In genomic region chr3:21964438-21964837, GRCm38 (mm10) we compare ENCODE assay signal across 31 mouse cellular contexts.
DNase-seq lines count a peak whose midpoint lies in the region; ATAC-seq and TF ChIP-seq lines count a peak whose summit lies in the region.
"Had no signal": no experiment of that assay in that cellular context is flagged by ENCODE, and none has a peak within 500 bp of the region (broad histone marks: within the 10 kb centered on the region; RNA-seq: fewer than 3 reads in every experiment).

No protein-coding gene starts in this region.

- H3K27ac ChIP-seq in gastrocnemius, adult 2 months, result peak overlapping the region; percentile 12; the same call in 1 of the 2 replicates
- H3K27ac ChIP-seq in heart, embryonic 12.5 days (ENCODE audit: poor library complexity, severe bottlenecking), result peak overlapping the region; percentile 82; the same call in 1 of the 2 replicates
- no peak overlapping the region for H3K27ac ChIP-seq in liver, postnatal 0 days (ENCODE audit: low read depth)
- H3K27ac ChIP-seq in liver, embryonic 12.5 days, result no peak overlapping the region
- H3K27ac ChIP-seq in heart, postnatal 0 days (ENCODE audit: low read depth), result peak overlapping the region; percentile 84
- H3K27ac ChIP-seq: embryonic facial prominence, embryonic 10.5 days; forebrain, embryonic 13.5 days; hindbrain, embryonic 14.5 days; left cerebral cortex, adult 2 months; limb, embryonic 12.5 days; liver, embryonic 13.5 days; midbrain, embryonic 10.5 days; neural tube, embryonic 12.5 days had no signal

- H3K9ac ChIP-seq in heart, embryonic 12.5 days, result no peak overlapping the region
- H3K9ac ChIP-seq in liver, postnatal 0 days (replicated peaks), result no peak overlapping the region
- H3K9ac ChIP-seq in liver, embryonic 12.5 days, result no peak overlapping the region
- no peak overlapping the region for H3K9ac ChIP-seq in heart, postnatal 0 days (replicated peaks; ENCODE audit: low read depth, low read length)
- H3K9ac ChIP-seq: embryonic facial prominence, embryonic 15.5 days; forebrain, embryonic 13.5 days; hindbrain, embryonic 14.5 days; limb, embryonic 12.5 days; liver, embryonic 13.5 days; neural tube, embryonic 12.5 days had no signal

- intact Hi-C loops in gastrocnemius, adult 2 months (cut with DNase I), result no loop called here
- intact Hi-C loops in gastrocnemius, postnatal 36 days (cut with DNase I), result no loop called here

- no peak for ATAC-seq in heart, embryonic 12.5 days (ENCODE audit: insufficient number of reproducible peaks, low FRiP score)
- ATAC-seq in liver, postnatal 0 days, result peak; percentile 52
- ATAC-seq in liver, embryonic 12.5 days, result no peak
- no peak for ATAC-seq in heart, postnatal 0 days (ENCODE audit: insufficient read depth, low read depth)
- ATAC-seq: forebrain, embryonic 13.5 days; intestine, postnatal 0 days had no signal

- no peak overlapping the region for H3K4me2 ChIP-seq in heart, embryonic 12.5 days
- H3K4me2 ChIP-seq in liver, postnatal 0 days (ENCODE audit: low read depth, low read length), result no peak overlapping the region
- no peak overlapping the region for H3K4me2 ChIP-seq in liver, embryonic 12.5 days
- H3K4me2 ChIP-seq in heart, postnatal 0 days (ENCODE audit: low read depth, low read length), result no peak overlapping the region
- H3K4me2 ChIP-seq: embryonic facial prominence, embryonic 15.5 days; forebrain, embryonic 13.5 days; hindbrain, embryonic 14.5 days; limb, embryonic 12.5 days; liver, embryonic 13.5 days; neural tube, embryonic 12.5 days had no signal

- H3K4me3 ChIP-seq in gastrocnemius, adult 2 months, result no peak overlapping the region
- no peak overlapping the region for H3K4me3 ChIP-seq in heart, embryonic 12.5 days
- H3K4me3 ChIP-seq in liver, postnatal 0 days (ENCODE audit: low read depth, low read length), result no peak overlapping the region
- no peak overlapping the region for H3K4me3 ChIP-seq in liver, embryonic 12.5 days
- no peak overlapping the region for H3K4me3 ChIP-seq in heart, postnatal 0 days (ENCODE audit: low read depth, low read length)
- H3K4me3 ChIP-seq: embryonic facial prominence, embryonic 10.5 days; embryonic facial prominence, embryonic 15.5 days; forebrain, embryonic 13.5 days; left cerebral cortex, adult 2 months; limb, embryonic 12.5 days; liver, embryonic 13.5 days; midbrain, embryonic 10.5 days; myocyte; neural tube, embryonic 12.5 days had no signal

- peaks cover 34% of the 10 kb centered on the region for H3K4me1 ChIP-seq in heart, embryonic 12.5 days (replicated peaks)
- peaks cover 34% of the 10 kb centered on the region for H3K4me1 ChIP-seq in liver, postnatal 0 days (ENCODE audit: insufficient read depth)
- peaks cover 33% of the 10 kb centered on the region for H3K4me1 ChIP-seq in liver, embryonic 12.5 days
- H3K4me1 ChIP-seq in heart, postnatal 0 days (ENCODE audit: control insufficient read depth, insufficient read depth), result peaks cover 28% of the 10 kb centered on the region
- H3K4me1 ChIP-seq: neural tube, embryonic 12.5 days had no signal

- no peaks in the 10 kb centered on the region for H3K9me3 ChIP-seq in heart, embryonic 12.5 days (replicated peaks)
- H3K9me3 ChIP-seq in liver, postnatal 0 days (ENCODE audit: low read length), result no peaks in the 10 kb centered on the region
- H3K9me3 ChIP-seq in liver, embryonic 12.5 days (replicated peaks), result no peaks in the 10 kb centered on the region
- no peaks in the 10 kb centered on the region for H3K9me3 ChIP-seq in heart, postnatal 0 days (replicated peaks; ENCODE audit: control insufficient read depth, low read length)
- H3K9me3 ChIP-seq: embryonic facial prominence, embryonic 10.5 days; embryonic facial prominence, embryonic 15.5 days; forebrain, embryonic 13.5 days; G1E; limb, embryonic 12.5 days; liver, embryonic 13.5 days; midbrain, embryonic 10.5 days; neural tube, embryonic 12.5 days had no signal

- H3K36me3 ChIP-seq in heart, embryonic 12.5 days, result no peaks in the 10 kb centered on the region
- no peaks in the 10 kb centered on the region for H3K36me3 ChIP-seq in liver, postnatal 0 days (replicated peaks; ENCODE audit: insufficient read depth, low read length)
- H3K36me3 ChIP-seq in liver, embryonic 12.5 days, result no peaks in the 10 kb centered on the region
- H3K36me3 ChIP-seq in heart, postnatal 0 days (replicated peaks; ENCODE audit: control insufficient read depth, insufficient read depth, low read length), result no peaks in the 10 kb centered on the region
- H3K36me3 ChIP-seq: embryonic facial prominence, embryonic 10.5 days; embryonic facial prominence, embryonic 15.5 days; G1E; limb, embryonic 12.5 days; liver, embryonic 13.5 days; midbrain, embryonic 10.5 days; neural tube, embryonic 12.5 days had no signal

- WGBS in heart, embryonic 12.5 days, result 69% methylated on average over 6 of the region's 6 CpGs
- 68% methylated on average over 6 of the region's 6 CpGs for WGBS in liver, postnatal 0 days (ENCODE audit: insufficient replicate concordance)
- 74% methylated on average over 6 of the region's 6 CpGs for WGBS in liver, embryonic 12.5 days (ENCODE audit: insufficient replicate concordance)
- 59% methylated on average over 6 of the region's 6 CpGs for WGBS in heart, postnatal 0 days

- peak; percentile 49 for TF ChIP-seq EP300 in liver, postnatal 0 days (IDR thresholded peaks at IDR 0.05; ENCODE audit: low read depth)
- TF ChIP-seq EP300 in heart, postnatal 0 days (IDR thresholded peaks at IDR 0.05; ENCODE audit: low read depth), result no peak

- H3K27me3 ChIP-seq in heart, embryonic 12.5 days (replicated peaks), result no peaks in the 10 kb centered on the region
- H3K27me3 ChIP-seq in liver, postnatal 0 days (ENCODE audit: insufficient read depth, low read length), result no peaks in the 10 kb centered on the region
- H3K27me3 ChIP-seq in liver, embryonic 12.5 days (replicated peaks), result no peaks in the 10 kb centered on the region
- H3K27me3 ChIP-seq in heart, postnatal 0 days (ENCODE audit: control insufficient read depth, insufficient read depth, low read length), result no peaks in the 10 kb centered on the region
- H3K27me3 ChIP-seq: embryonic facial prominence, embryonic 15.5 days; forebrain, embryonic 13.5 days; limb, embryonic 12.5 days; liver, embryonic 13.5 days; neural tube, embryonic 12.5 days had no signal

- TF ChIP-seq CTCF in gastrocnemius, adult 2 months (IDR thresholded peaks at IDR 0.05), result no peak
- no peak for TF ChIP-seq CTCF in liver, postnatal 0 days (IDR thresholded peaks at IDR 0.05; ENCODE audit: low read depth)
- no peak for TF ChIP-seq CTCF in heart, postnatal 0 days (IDR thresholded peaks at IDR 0.05; ENCODE audit: low read depth)

- DNase-seq in gastrocnemius, adult 2 months, result no peak
- DNase-seq in gastrocnemius, postnatal 36 days, result no peak
- no peak for DNase-seq in heart, postnatal 4 days
- no peak for DNase-seq in liver, postnatal 0 days
- DNase-seq in heart, postnatal 0 days (ENCODE audit: low spot score), result no peak
- DNase-seq in right cerebral cortex, adult 2 months (ENCODE audit: low spot score in 2 of 2), result no peak
- DNase-seq: cerebellum, adult 8-10 months; cerebellum, postnatal 25 days; gastrocnemius, postnatal 14 days; kidney, adult 9 months; kidney, postnatal 14 days; liver, embryonic 13.5 days; lung, adult 2 months; lung, postnatal 14 days; right cerebral cortex, adult 18-20 months; right cerebral cortex, postnatal 4 days; thymus, adult 2 months; thymus, postnatal 36 days had no signal

Comparison
In these comparisons a context has a peak if more than half of its experiments do, and no peak if none do; other contexts are left out.
1. H3K27ac ChIP-seq: peak in gastrocnemius, adult 2 months (single experiment), heart, embryonic 12.5 days (single experiment) and heart, postnatal 0 days (single experiment); none in liver, postnatal 0 days (single experiment) and liver, embryonic 12.5 days (single experiment).